ENCODE assay signal across 8 mouse cellular contexts in genomic region chr4:125029891-125030614, GRCm38 (mm10). TPM values are rescaled to one million over a fixed set of nuclear protein-coding genes. Genes with fewer than 3 reads are reported as not detected.
A peak's percentile ranks its signal among the peaks of the same experiment; 100 is the strongest.
DNase-seq lines count a peak whose midpoint lies in the region; ATAC-seq and TF ChIP-seq lines count a peak whose summit lies in the region.

No protein-coding gene starts in this region.

- peak overlapping the region; percentile 42; the same call in 1 of the 2 replicates for H3K27ac ChIP-seq in ES-E14 (ENCODE audit: insufficient read depth, low read depth, low read length, poor library complexity, severe bottlenecking)
- peak overlapping the region; percentile 54 for H3K27ac ChIP-seq in forebrain, embryonic 16.5 days (ENCODE audit: low read length)
- peak overlapping the region; percentile 88 for H3K27ac ChIP-seq in layer of hippocampus, adult 2 months
- H3K27ac ChIP-seq in lung, embryonic 14.5 days (ENCODE audit: low read depth) = peak overlapping the region; percentile 42; the same call in 1 of the 2 replicates
- H3K27ac ChIP-seq in olfactory bulb, adult 2 months (ENCODE audit: insufficient read depth, low read depth, low read length) = no peak overlapping the region
- no peak overlapping the region for H3K27ac ChIP-seq in thymus, adult 2 months (ENCODE audit: control insufficient read depth, insufficient read depth, low read length)

- peak; percentile 99 for ATAC-seq in forebrain, embryonic 16.5 days
- ATAC-seq in lung, embryonic 14.5 days (ENCODE audit: insufficient read depth) = peak; percentile 99

- under 1% methylated on average over 50 of the region's 50 CpGs for WGBS in forebrain, embryonic 16.5 days
- under 1% methylated on average over 50 of the region's 50 CpGs for WGBS in lung, embryonic 14.5 days
- under 1% methylated on average over 50 of the region's 50 CpGs for WGBS in olfactory bulb, adult 2 months
- under 1% methylated on average over 50 of the region's 50 CpGs for WGBS in thymus, adult 2 months

- TF ChIP-seq CTCF in layer of hippocampus, adult 2 months (conservative IDR thresholded peaks at IDR 0.05) = no peak
- TF ChIP-seq CTCF in lung, embryonic 14.5 days (IDR thresholded peaks at IDR 0.05; ENCODE audit: low read depth) = no peak
- TF ChIP-seq CTCF in olfactory bulb, adult 2 months (IDR thresholded peaks at IDR 0.05; ENCODE audit: insufficient read depth, low read depth, low read length) = no peak
- TF ChIP-seq CTCF in thymus, adult 2 months (IDR thresholded peaks at IDR 0.05; ENCODE audit: borderline replicate concordance, control insufficient read depth, extremely low read depth, insufficient read depth, low read length, poor library complexity) = no peak

- 0 out of 2 replicates have a peak, but pooled peaks cover 3% of the 10 kb centered on the region for H3K27me3 ChIP-seq in forebrain, embryonic 16.5 days (replicated peaks; ENCODE audit: control insufficient read depth, insufficient read depth, low read length)
- H3K27me3 ChIP-seq in lung, embryonic 14.5 days (ENCODE audit: insufficient read depth, low read length) = no peaks in the 10 kb centered on the region
- no peaks in the 10 kb centered on the region for H3K27me3 ChIP-seq in thymus, adult 2 months (ENCODE audit: control insufficient read depth, insufficient read depth, low read length)

- H3K9me3 ChIP-seq in ES-E14 (ENCODE audit: control insufficient read depth, insufficient read depth, low read depth, low read length) = no peaks in the 10 kb centered on the region
- H3K9me3 ChIP-seq in forebrain, embryonic 16.5 days (ENCODE audit: control insufficient read depth, low read length) = no peaks in the 10 kb centered on the region
- H3K9me3 ChIP-seq in lung, embryonic 14.5 days (ENCODE audit: low read depth, low read length) = no peaks in the 10 kb centered on the region

- peak; percentile 90 for DNase-seq in ES-E14 (ENCODE audit: low read depth, low spot score)
- peak; percentile 90 for DNase-seq in cerebellum, adult 11-12 months
- DNase-seq in heart, postnatal 36 days = peak; percentile 92 to 95
- peak; percentile 91 to 92 for DNase-seq in layer of hippocampus, adult 2 months (ENCODE audit: low spot score in 2 of 2)
- DNase-seq in lung, embryonic 14.5 days = peak; percentile 99
- peak; percentile 89 for DNase-seq in thymus, adult 2 months

- H3K4me3 ChIP-seq in ES-E14 (ENCODE audit: insufficient read depth in 1 of 2, low read depth in 1 of 2, low read length in 2 of 2, poor library complexity in 1 of 2, severe bottlenecking in 1 of 2) = peak overlapping the region; percentile 87 to 90
- peak overlapping the region; percentile 73 for H3K4me3 ChIP-seq in forebrain, embryonic 16.5 days (replicated peaks; ENCODE audit: low read length)
- peak overlapping the region; percentile 81 for H3K4me3 ChIP-seq in layer of hippocampus, adult 2 months
- peak overlapping the region; percentile 97 for H3K4me3 ChIP-seq in lung, embryonic 14.5 days (ENCODE audit: low read depth, low read length)
- H3K4me3 ChIP-seq in olfactory bulb, adult 2 months (ENCODE audit: insufficient read depth, low read depth, low read length) = peak overlapping the region; percentile 95
- H3K4me3 ChIP-seq in thymus, adult 2 months (ENCODE audit: control insufficient read depth, insufficient read depth, low read length) = peak overlapping the region; percentile 98

- in situ Hi-C loops in ES-E14 (cut with MboI; ENCODE audit: low sequenced_read_pairs in 2 of 2, unreplicated experiment in 2 of 2) = no loop called here

- H3K9ac ChIP-seq in ES-E14 (ENCODE audit: insufficient read depth, low read depth, low read length, poor library complexity, severe bottlenecking) = peak overlapping the region; percentile 96
- peak overlapping the region; percentile 88 for H3K9ac ChIP-seq in forebrain, embryonic 16.5 days (replicated peaks; ENCODE audit: low read depth, low read length)
- H3K9ac ChIP-seq in lung, embryonic 14.5 days = peak overlapping the region; percentile 95

- intact Hi-C loops in heart, postnatal 36 days (cut with DNase I) = loop anchor here (2.0 kb wide), 1 partner anchor 35 kb away; the partner anchor contains the start of gene Dnali1

- peak overlapping the region; percentile 98 for H3K4me2 ChIP-seq in forebrain, embryonic 16.5 days (ENCODE audit: low read length)
- peak overlapping the region; percentile 78 for H3K4me2 ChIP-seq in lung, embryonic 14.5 days

- peaks cover 1% of the 10 kb centered on the region; the same call in 1 of the 2 replicates for H3K36me3 ChIP-seq in ES-E14 (ENCODE audit: control insufficient read depth, insufficient read depth, low read length, poor library complexity, severe bottlenecking)
- peaks cover 2% of the 10 kb centered on the region; the same call in 1 of the 2 replicates for H3K36me3 ChIP-seq in forebrain, embryonic 16.5 days (ENCODE audit: control insufficient read depth, insufficient read depth)
- peaks cover 9% of the 10 kb centered on the region; the same call in 1 of the 2 replicates for H3K36me3 ChIP-seq in lung, embryonic 14.5 days (ENCODE audit: insufficient read depth)
- peaks cover 3% of the 10 kb centered on the region for H3K36me3 ChIP-seq in thymus, adult 2 months (ENCODE audit: control insufficient read depth, insufficient read depth, low read length)

- peaks cover 3 to 4% of the 10 kb centered on the region in 2 experiments; a peak in 2 of 4 replicates for H3K4me1 ChIP-seq in ES-E14 (ENCODE audit: control insufficient read depth in 2 of 2, insufficient read depth in 2 of 2, low read length in 2 of 2, poor library complexity in 1 of 2)
- H3K4me1 ChIP-seq in forebrain, embryonic 16.5 days (replicated peaks; ENCODE audit: control insufficient read depth, insufficient read depth, low read length) = peaks cover 16% of the 10 kb centered on the region
- H3K4me1 ChIP-seq in lung, embryonic 14.5 days (ENCODE audit: insufficient read depth) = 0 out of 2 replicates have a peak, but pooled peaks cover 6% of the 10 kb centered on the region
- peaks cover 4% of the 10 kb centered on the region; the same call in 1 of the 2 replicates for H3K4me1 ChIP-seq in olfactory bulb, adult 2 months (ENCODE audit: control insufficient read depth, insufficient read depth, low read length)
- H3K4me1 ChIP-seq in thymus, adult 2 months (replicated peaks; ENCODE audit: control insufficient read depth, insufficient read depth, low read length) = peaks cover 3% of the 10 kb centered on the region; the same call in 1 of the 2 replicates

- TF ChIP-seq POLR2A in olfactory bulb, adult 2 months (IDR thresholded peaks at IDR 0.05; ENCODE audit: insufficient read depth, low read depth, low read length) = peak; percentile 79
- peak; percentile 54; the same call in 1 of the 2 replicates for TF ChIP-seq POLR2A in thymus, adult 2 months (IDR thresholded peaks at IDR 0.05; ENCODE audit: control insufficient read depth, extremely low read depth, insufficient read depth, low read length, poor library complexity)

TF ChIP-seq in ES-E14, 5 proteins besides CTCF, POLR2A, EP300 and RAD21 (continues in another document):
- TF ChIP-seq MAFK (IDR thresholded peaks at IDR 0.05; ENCODE audit: insufficient read depth, low read depth, low read length) (no peak), HCFC1 (IDR thresholded peaks at IDR 0.05; ENCODE audit: borderline replicate concordance, insufficient read depth, low read length) (peak; percentile 68; the same call in 1 of the 2 replicates)

RNA-seq across cellular contexts. Expression of gene Gnl2, which starts 13.7 kb away (rescaled TPM):
- total RNA-seq in ES-E14 (2012; rRNA removed) = 66.0 and 77.8 TPM in 2 replicates
- polyA plus RNA-seq in forebrain, embryonic 16.5 days (2015; fragmentation: Nextera tagmentation; extraction: Ambion mirVana) = 101 and 107 TPM in 2 replicates
- 10 to 100 TPM; 26.7 to 34.2 TPM for total RNA-seq in heart, postnatal 36 days (2021)
- total RNA-seq in layer of hippocampus, adult 2 months (2021) = 10 to 100 TPM; 67.9 to 76.1 TPM
- polyA plus RNA-seq in lung, embryonic 14.5 days (2014; fragmentation: Nextera tagmentation; extraction: Ambion mirVana) = 80.7 and 81.9 TPM in 2 replicates
- not detected in 2 replicates for polyA plus RNA-seq in olfactory bulb, adult 2 months (2012; ENCODE audit: insufficient read depth, insufficient read length, low replicate concordance, missing spikeins)
- polyA plus RNA-seq in thymus, adult 2 months (2012; rRNA removed) = 17.9 and 18.3 TPM in 2 replicates

RNA-seq across cellular contexts. Expression of gene Dnali1, which starts 35.5 kb away (rescaled TPM):
- 0.16 TPM in 1 of 2 replicates, not detected in the other for total RNA-seq in ES-E14 (2012; rRNA removed)
- 0.41 and 0.51 TPM in 2 replicates for polyA plus RNA-seq in forebrain, embryonic 16.5 days (2015; fragmentation: Nextera tagmentation; extraction: Ambion mirVana)
- not detected for total RNA-seq in heart, postnatal 36 days (2021)
- under 1 TPM; 0.64 to 1.00 TPM for total RNA-seq in layer of hippocampus, adult 2 months (2021)
- 0.13 and 0.42 TPM in 2 replicates for polyA plus RNA-seq in lung, embryonic 14.5 days (2014; fragmentation: Nextera tagmentation; extraction: Ambion mirVana)
- polyA plus RNA-seq in olfactory bulb, adult 2 months (2012; ENCODE audit: insufficient read depth, insufficient read length, low replicate concordance, missing spikeins) = not detected in 2 replicates
- 0.22 and 0.57 TPM in 2 replicates for polyA plus RNA-seq in thymus, adult 2 months (2012; rRNA removed)

RNA-seq across cellular contexts. Expression of gene Snip1, which starts 36.4 kb away (rescaled TPM):
- 19.8 and 25.1 TPM in 2 replicates for total RNA-seq in ES-E14 (2012; rRNA removed)
- 27.3 and 29.7 TPM in 2 replicates for polyA plus RNA-seq in forebrain, embryonic 16.5 days (2015; fragmentation: Nextera tagmentation; extraction: Ambion mirVana)
- total RNA-seq in heart, postnatal 36 days (2021) = 1 to 10 TPM; 6.5 to 9.2 TPM
- total RNA-seq in layer of hippocampus, adult 2 months (2021) = 10 to 100 TPM; 14.6 to 16.3 TPM
- polyA plus RNA-seq in lung, embryonic 14.5 days (2014; fragmentation: Nextera tagmentation; extraction: Ambion mirVana) = 35.0 and 35.6 TPM in 2 replicates
- not detected in 2 replicates for polyA plus RNA-seq in olfactory bulb, adult 2 months (2012; ENCODE audit: insufficient read depth, insufficient read length, low replicate concordance, missing spikeins)
- 20.5 and 22.5 TPM in 2 replicates for polyA plus RNA-seq in thymus, adult 2 months (2012; rRNA removed)

RNA-seq across cellular contexts. Expression of gene Rspo1, which starts 43.8 kb away (rescaled TPM):
- 3.3 and 4.2 TPM in 2 replicates for total RNA-seq in ES-E14 (2012; rRNA removed)
- 1.1 and 1.3 TPM in 2 replicates for polyA plus RNA-seq in forebrain, embryonic 16.5 days (2015; fragmentation: Nextera tagmentation; extraction: Ambion mirVana)
- total RNA-seq in heart, postnatal 36 days (2021) = 1 to 10 TPM; 3.1 to 6.7 TPM
- total RNA-seq in layer of hippocampus, adult 2 months (2021) = 1 to 10 TPM; 9.5 to 9.8 TPM
- polyA plus RNA-seq in lung, embryonic 14.5 days (2014; fragmentation: Nextera tagmentation; extraction: Ambion mirVana) = 12.8 and 16.0 TPM in 2 replicates
- not detected in 2 replicates for polyA plus RNA-seq in olfactory bulb, adult 2 months (2012; ENCODE audit: insufficient read depth, insufficient read length, low replicate concordance, missing spikeins)
- 2.2 and 2.3 TPM in 2 replicates for polyA plus RNA-seq in thymus, adult 2 months (2012; rRNA removed)

RNA-seq across cellular contexts. Expression of gene Meaf6, which starts 54.9 kb away (rescaled TPM):
- 20.6 and 25.0 TPM in 2 replicates for total RNA-seq in ES-E14 (2012; rRNA removed)
- polyA plus RNA-seq in forebrain, embryonic 16.5 days (2015; fragmentation: Nextera tagmentation; extraction: Ambion mirVana) = 148 and 154 TPM in 2 replicates
- 10 to 100 TPM; 19.9 to 21.3 TPM for total RNA-seq in heart, postnatal 36 days (2021)
- total RNA-seq in layer of hippocampus, adult 2 months (2021) = 100 to 1,000 TPM; 111 to 116 TPM
- 63.5 and 65.2 TPM in 2 replicates for polyA plus RNA-seq in lung, embryonic 14.5 days (2014; fragmentation: Nextera tagmentation; extraction: Ambion mirVana)
- not detected in 2 replicates for polyA plus RNA-seq in olfactory bulb, adult 2 months (2012; ENCODE audit: insufficient read depth, insufficient read length, low replicate concordance, missing spikeins)
- 26.4 and 30.7 TPM in 2 replicates for polyA plus RNA-seq in thymus, adult 2 months (2012; rRNA removed)

Comparison
In these comparisons a context has a peak if more than half of its experiments do, and no peak if none do; other contexts are left out.
1. H3K27ac ChIP-seq: peak in ES-E14 (single experiment), forebrain, embryonic 16.5 days (single experiment), layer of hippocampus, adult 2 months (single experiment) and lung, embryonic 14.5 days (single experiment); none in olfactory bulb, adult 2 months (single experiment) and thymus, adult 2 months (single experiment).
2. Peak in every context shown above with its lines, with median percentiles within 50 percentile points of each other: DNase-seq, H3K4me3 ChIP-seq and H3K9ac ChIP-seq.